Mouse (Mus musculus) thymus, postnatal 10 days (tissue): Measurements from ENCODE around the gene Smyd1.
"Not testable (repeated sequence)": the region's sequence is repeated elsewhere in the genome, so short reads cannot be mapped to it uniquely, and the experiment has no call there.

Experiments used
- DNase-seq, 2 experiments: peaks; one replicate each; pipeline ENCODE4 v3.0.0; 2021; ENCODE audit warnings: low spot score in 2 of 2

The Smyd1 gene

GRCm38 (mm10) chr6:71321826-71322283, at the start of gene Smyd1:
Gene Smyd1 (minus strand): TSS chr6:71322233.
- peak in 1 of 2 experiments; percentile 29 for DNase-seq

- DNase-seq: peak; percentile 70 to 81
Measured at GRCm38 (mm10) chr6:71371085-71371605, 49.1 kb upstream of the Smyd1 start.

DNA sequence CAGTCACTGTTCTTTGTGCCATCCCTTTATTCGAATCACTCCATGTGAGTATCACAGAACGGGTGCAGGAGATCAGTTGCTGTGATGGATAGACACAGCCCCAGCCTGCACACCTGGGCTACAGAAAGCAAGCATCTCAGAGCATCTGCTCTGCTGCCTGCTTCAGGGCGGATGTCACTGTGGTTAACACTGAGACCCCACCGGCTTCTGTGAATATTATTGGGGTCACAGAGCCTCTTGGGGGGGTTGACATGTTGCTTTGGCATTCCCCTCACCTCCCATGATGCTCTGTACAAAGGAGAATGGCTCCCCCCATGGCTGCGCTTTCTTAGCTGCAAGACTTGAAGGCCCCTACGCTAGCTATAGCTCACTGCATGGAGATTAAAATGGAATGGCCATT, 47.4 kb upstream of the Smyd1 start:
- DNase-seq: peak; percentile 86 to 94

- no peak for DNase-seq
Measured at GRCm38 (mm10) chr6:71363995-71364394, 42.0 kb upstream of the Smyd1 start.

DNA sequence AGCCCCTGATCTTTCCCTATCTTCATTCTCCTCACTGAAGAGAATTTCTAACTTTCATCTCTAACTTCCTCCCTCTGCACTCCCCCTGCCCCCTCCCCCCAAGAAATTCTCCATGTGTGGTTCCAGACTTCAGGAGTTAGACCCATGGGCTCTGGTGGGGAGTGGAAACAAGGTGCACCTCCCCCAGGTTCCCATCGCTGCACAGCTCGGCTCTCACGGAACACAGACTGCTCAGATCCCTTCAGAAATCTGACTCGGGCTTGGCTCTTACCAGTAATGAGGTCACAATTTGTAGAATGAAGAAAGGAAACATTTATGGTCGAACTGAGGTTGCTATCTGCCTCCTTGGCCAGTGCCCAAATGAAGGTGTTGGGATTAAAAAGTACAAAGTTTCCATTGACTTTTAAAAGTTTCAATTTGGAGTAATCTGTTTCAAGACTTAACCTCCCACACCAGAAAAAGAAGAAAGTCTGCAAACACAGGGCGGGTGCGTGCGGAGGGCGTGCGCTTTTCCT, 39.2 kb upstream of the Smyd1 start:
- DNase-seq: peak in 1 of 2 experiments; percentile 24

- peak; percentile 75 to 78 for DNase-seq
Measured at GRCm38 (mm10) chr6:71360751-71361150, 38.7 kb upstream of the Smyd1 start.

- peak in 1 of 2 experiments; percentile 28 for DNase-seq
Measured at GRCm38 (mm10) chr6:71360221-71360620, 38.2 kb upstream of the Smyd1 start.

GRCm38 (mm10) chr6:71357493-71357892, 35.5 kb upstream of the Smyd1 start:
- peak; percentile 59 to 60 for DNase-seq

DNA sequence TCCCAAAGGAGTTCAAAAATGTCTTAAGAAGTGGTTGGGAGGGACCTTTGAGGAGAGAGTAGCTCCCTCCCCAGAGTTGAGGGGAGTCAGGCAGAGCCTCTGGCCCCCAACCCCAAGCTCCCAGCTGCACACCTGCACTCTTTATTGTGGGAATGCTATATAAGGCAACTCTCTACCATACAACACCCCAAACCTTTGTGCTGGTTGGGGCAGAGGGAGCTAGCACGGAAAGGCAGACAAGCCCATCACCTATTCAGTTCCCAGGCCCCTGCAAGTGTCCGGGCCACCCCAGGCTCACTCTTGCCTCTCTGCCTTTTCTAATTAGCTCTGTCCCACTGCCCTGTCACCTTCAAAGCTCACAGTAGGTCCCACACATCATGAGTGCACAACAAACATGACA, 31.7 kb upstream of the Smyd1 start:
- peak; percentile 85 to 88 for DNase-seq

DNA sequence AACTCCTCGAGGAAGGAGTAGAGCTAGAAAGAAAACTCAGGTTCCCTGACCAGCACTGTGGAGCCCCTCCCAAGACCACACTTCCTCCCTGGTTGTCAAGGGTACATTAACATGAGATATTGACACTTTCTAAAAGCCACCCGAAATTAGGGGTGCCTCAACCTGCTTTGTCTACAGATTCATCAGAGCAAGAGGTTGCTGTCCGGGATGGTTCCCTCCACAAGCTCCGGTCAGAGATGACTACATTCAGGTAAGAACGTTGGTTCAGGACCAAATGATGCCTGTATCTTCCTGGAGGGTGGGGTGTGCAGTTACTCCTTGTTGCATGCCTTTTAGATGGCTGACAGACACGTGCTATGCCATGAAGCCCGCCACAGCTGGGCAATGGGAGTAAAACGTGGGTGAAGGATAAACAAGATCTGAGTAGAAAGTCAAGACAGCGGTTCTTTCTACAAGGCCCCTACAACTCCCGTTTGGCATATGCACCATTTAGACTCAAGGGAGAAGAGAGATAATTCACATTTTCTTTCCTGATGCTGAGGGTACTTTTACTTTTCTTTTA, 30.9 kb upstream of the Smyd1 start:
- DNase-seq: peak in 1 of 2 experiments; percentile 35

DNA sequence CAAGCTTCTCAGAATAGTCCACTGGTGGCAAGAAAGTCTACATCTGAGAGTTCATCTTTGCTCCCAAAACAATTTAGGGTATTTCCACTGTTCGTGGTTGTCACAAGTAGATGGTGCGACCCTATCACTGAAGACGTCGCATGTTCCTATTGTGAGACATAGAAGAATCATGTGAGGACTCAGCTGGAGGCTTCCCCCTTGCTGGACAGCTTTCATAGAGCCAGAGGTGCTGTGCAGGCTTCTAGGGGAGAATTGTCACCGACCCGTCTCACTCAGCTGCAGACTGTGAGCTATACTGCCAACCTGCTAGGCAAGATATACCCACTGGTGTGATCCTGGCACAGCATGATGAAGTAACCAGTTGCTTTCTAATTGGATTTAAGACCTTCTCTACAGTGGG, 30.2 kb upstream of the Smyd1 start:
- peak in 1 of 2 experiments; percentile 23 for DNase-seq

- DNase-seq: peak; percentile 69 to 74
Measured at GRCm38 (mm10) chr6:71351201-71351600, 29.2 kb upstream of the Smyd1 start.

- DNase-seq: no peak
Measured at GRCm38 (mm10) chr6:71348006-71348405, 26.0 kb upstream of the Smyd1 start.

- peak; percentile 88 to 92 for DNase-seq
Measured at GRCm38 (mm10) chr6:71341179-71341578, 19.1 kb upstream of the Smyd1 start.

GRCm38 (mm10) chr6:71339351-71339750, 17.3 kb upstream of the Smyd1 start:
- peak in 1 of 2 experiments; percentile 68 for DNase-seq

DNA sequence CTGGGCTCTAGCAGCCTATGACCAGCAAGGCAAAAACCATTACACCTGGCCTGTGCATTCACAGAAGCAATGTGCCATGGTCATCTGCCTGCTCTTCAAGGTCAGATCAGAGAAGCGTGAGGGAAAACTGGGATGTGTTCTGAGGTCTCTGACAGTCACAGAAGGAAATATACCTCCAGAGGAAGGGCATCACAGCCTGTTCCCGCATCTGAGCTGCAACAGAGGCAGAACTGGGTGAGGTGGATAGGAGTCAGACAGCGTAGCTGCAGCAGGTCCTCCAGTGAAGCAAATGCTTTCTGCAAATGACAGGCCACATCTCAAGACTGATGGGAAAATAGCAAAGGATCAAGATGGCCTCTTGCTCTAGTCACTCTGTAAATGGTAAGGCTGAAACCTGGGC, 16.9 kb upstream of the Smyd1 start:
- peak in 1 of 2 experiments; percentile 38 for DNase-seq

GRCm38 (mm10) chr6:71337666-71338065, 15.6 kb upstream of the Smyd1 start:
- peak in 1 of 2 experiments; percentile 67 for DNase-seq

DNA sequence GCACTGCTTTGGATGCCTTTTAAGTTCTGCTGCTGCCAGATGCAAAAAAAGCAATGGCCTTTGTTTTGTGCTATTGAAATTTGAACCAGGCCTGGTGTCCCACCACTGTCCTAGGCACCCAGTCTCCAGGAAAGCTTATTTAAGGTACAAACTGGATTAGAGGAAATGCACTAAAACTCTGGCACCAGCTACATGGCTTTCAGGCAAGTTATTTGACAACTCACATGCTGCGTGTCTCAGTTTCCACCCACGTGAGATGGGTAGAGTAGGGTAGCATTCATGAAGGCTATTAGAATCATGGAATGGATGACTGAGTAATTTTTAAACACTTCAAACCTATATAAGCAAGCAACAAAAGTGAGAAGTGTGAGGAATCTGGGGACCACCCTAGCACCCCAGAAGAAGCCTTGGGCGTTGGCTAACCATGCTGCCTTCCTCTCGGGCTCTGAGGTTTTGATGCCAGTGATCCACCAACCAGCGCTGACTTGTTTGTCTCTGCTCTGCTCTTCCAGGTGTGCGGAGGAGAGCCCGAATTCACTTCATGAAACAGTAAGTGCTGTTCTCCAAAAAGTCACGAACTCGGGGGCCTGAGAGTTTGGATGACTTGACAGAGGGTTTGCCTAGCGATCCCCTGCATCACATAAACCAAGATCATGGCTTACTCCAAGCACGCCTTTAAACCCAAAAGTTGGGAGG, 11.7 kb upstream of the Smyd1 start:
- peak; percentile 72 to 74 for DNase-seq

GRCm38 (mm10) chr6:71333031-71333430, 11.0 kb upstream of the Smyd1 start:
- no peak for DNase-seq

GRCm38 (mm10) chr6:71332236-71332965, 10.4 kb upstream of the Smyd1 start:
- no peak for DNase-seq

- not testable (repeated sequence) for DNase-seq
Measured at GRCm38 (mm10) chr6:71331491-71331890, 9.5 kb upstream of the Smyd1 start.

DNA sequence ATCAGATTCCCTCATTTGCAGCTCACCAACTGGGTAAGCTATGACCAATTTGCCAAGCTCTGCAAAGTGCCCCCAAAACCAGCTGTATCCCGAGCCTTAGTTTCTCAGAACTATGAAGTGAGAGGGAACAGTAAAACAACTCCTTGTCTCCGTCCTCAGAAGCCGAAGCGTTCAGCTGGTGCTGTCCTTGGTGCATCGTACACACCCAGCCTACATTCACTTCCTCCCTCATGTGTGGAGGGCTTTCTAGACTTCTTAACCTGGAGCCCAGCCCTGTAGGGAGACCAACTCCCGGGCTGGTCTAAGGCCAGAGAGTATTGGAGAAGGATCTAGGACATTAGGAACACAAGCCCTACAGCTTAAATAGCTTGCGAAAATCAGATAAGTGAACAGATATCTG, 8.5 kb upstream of the Smyd1 start:
- no peak for DNase-seq
